Mouse (Mus musculus) left cerebral cortex, adult 2 months (tissue): Measurements from ENCODE around the gene Fam131b. TPM values are rescaled to one million over a fixed set of nuclear protein-coding genes. Genes with fewer than 3 reads are reported as not detected.

Experiments
- DNase-seq, 2 experiments: peaks; one replicate each; pipeline ENCODE4 v3.0.0; 2021 to 2022; ENCODE audit warnings: low spot score in 2 of 2, mixed read lengths in 1 of 2; ENCODE audit errors: extremely low spot score in 1 of 2
- H3K27ac ChIP-seq: fragments of 200-600 bp; 2 replicates; pipeline ENCODE4 v1.8.1; 2022
- H3K4me3 ChIP-seq: fragments of 200-600 bp; 2 replicates; pipeline ENCODE4 v1.8.1; 2022
- CTCF ChIP-seq: fragments of 200-600 bp; IDR thresholded peaks from 2 replicates; pipeline ENCODE4 v1.8.1; 2022; ENCODE audit warnings: antibody characterized with exemption, mild to moderate bottlenecking, moderate library complexity
- intact Hi-C: fragments of 180-260 bp; cut with DNase I; formaldehyde crosslinking; loops from one replicate; pipeline ENCODE4 v1.15.1; 2025
- total RNA-seq, 2 experiments: library from RNA; stranded (reverse); gene quantifications; 2 replicates each; pipeline ENCODE4 v1.2.3; 2021

Gene Fam131b
- total RNA-seq, 2 experiments from 2014 or later = 111 TPM

DNA sequence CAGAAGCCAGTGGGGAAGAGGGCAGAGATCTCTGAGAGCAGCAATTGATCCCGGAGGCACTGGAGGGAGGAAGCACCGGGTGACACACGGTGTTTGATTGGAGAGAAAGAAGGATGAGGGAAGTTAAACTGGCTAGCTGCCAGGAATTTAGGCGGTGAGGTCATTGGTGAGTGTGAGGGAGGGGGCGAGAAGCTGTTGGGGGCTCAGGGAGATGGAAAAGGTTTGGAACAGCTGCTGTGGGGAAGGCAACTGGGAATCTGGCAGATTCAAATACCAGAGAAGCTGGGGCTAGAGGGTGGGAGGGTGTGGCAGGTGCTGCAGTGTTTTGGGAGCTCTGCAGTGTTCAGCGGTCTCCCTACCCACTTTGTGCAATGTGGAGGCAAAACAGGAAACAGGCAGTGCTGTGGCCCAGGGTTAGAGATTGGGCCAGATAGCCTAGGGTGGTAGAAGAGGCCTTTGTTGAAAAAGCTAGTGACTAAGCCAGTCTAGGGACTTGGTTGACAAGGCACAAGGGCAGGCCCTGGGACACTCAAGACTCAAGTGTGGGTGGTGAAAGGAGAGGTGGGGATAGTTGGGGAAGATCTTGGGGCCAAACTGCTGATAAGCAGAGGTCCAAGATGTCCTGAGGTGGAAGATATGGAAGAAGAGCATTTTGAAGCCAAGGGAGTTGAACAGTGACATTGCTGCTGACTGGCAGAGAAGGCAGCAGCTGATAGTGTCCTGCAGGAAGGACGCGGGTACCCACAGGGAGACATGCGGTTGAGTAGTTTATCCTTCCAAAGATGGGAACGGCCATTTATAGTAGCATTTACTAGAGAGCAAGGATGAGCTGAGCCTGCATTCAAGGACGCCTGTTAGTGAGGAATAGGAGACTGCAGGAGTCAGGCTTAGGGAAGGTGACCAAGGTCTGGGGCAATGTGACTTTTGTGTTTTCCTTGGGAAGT, 29.9 kb upstream of the Fam131b start:
- Histone ChIP-seq H3K27ac (0 out of 2 replicates have a peak overlapping the region, but pooled peaks have one; percentile 17), H3K4me3 (no peak overlapping the region)
- no peak for TF ChIP-seq CTCF
- intact Hi-C loops = no loop called here
- DNase-seq = peak in 1 of 2 experiments; percentile 22

GRCm38 (mm10) chr6:42353180-42353579, 28.7 kb upstream of the Fam131b start:
- intact Hi-C loops = no loop called here
- no peak for DNase-seq

DNA sequence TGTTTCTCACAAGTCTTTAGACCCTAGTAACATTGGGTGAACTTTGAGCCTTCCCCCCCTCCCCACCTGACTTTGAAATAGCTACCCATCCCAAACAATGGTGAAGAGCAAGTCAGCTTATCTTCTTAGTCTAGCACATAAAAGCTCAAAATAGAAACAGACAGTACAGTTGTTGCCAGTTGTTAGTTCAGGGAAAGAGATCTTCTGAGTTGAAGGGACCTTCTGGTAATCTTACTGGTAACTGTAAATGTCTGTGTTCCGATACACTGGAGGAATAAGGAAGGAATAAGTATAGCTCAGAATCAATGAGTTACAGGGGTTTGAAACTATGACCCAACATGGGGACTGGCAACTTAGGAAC, 28.0 kb upstream of the Fam131b start:
- intact Hi-C loops = no loop called here
- no peak for TF ChIP-seq CTCF
- no peak overlapping the region for H3K27ac ChIP-seq
- H3K4me3 ChIP-seq = no peak overlapping the region
- no peak for DNase-seq

More at GRCm38 (mm10) chr6:42353180-42353579, 28.7 kb upstream of the Fam131b start:
- no peak overlapping the region for H3K27ac ChIP-seq
- no peak overlapping the region for H3K4me3 ChIP-seq
- TF ChIP-seq CTCF = no peak

GRCm38 (mm10) chr6:42351776-42352485, 27.5 kb upstream of the Fam131b start:
- Histone ChIP-seq H3K27ac (no peak overlapping the region), H3K4me3 (no peak overlapping the region)
- no peak for DNase-seq
- no peak for TF ChIP-seq CTCF
- intact Hi-C loops = no loop called here

GRCm38 (mm10) chr6:42350968-42351775, 26.7 kb upstream of the Fam131b start:
- TF ChIP-seq CTCF = no peak
- peak overlapping the region; percentile 98 for H3K27ac ChIP-seq
- peak overlapping the region; percentile 95 for H3K4me3 ChIP-seq
- intact Hi-C loops = no loop called here
- peak in 1 of 2 experiments; percentile 12 for DNase-seq

- intact Hi-C loops = no loop called here
- DNase-seq = peak; percentile 74 to 78
- Histone ChIP-seq H3K27ac (peak overlapping the region; percentile 98), H3K4me3 (peak overlapping the region; percentile 95)
- TF ChIP-seq CTCF = no peak; the same call in 1 of the 2 replicates
Observed at GRCm38 (mm10) chr6:42350021-42350967, 25.9 kb upstream of the Fam131b start.

- TF ChIP-seq CTCF = peak; percentile 30
- Histone ChIP-seq H3K4me3 (peak within 1 kb of the TSS; percentile 95), H3K27ac (peak within 1 kb of the TSS; percentile 98)
- DNase-seq = peak; percentile 81 to 82
- intact Hi-C loops = loop anchor here (2.0 kb wide), 2 partner anchors 25 to 31 kb away; partner anchors contain the start of gene Fam131b
Observed at GRCm38 (mm10) chr6:42349426-42350020, 25.1 kb upstream of the Fam131b start, which contains the start of gene Zyx. Gene Zyx, plus strand, starts transcription at chr6:42349630.

DNA sequence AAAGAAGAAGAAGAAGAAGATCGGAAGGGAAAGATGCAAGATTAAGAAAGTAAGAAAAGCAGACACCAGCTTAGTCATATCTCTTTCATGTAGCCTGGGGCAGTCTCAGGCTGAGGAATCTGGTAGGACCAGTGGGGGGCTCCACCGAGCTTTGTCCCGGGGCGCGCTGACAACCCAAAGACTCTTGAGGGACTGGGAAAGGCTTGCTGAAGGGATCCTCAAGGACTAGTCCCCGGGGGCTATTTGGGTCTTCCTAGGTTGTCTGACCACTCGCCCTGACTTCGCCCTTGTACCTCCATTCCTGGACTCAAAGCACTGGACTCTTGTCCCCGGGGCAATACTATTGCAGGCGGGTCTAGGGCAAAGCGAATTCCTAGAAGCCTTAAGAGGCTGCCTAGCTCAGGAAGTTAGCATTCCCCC, 24.6 kb upstream of the Fam131b start:
- intact Hi-C loops = loop anchor here (2.0 kb wide), 2 partner anchors 24 to 32 kb away; partner anchors contain the start of gene Fam131b
- TF ChIP-seq CTCF = peak; percentile 73
- peak; percentile 63 to 76 for DNase-seq
- Histone ChIP-seq H3K27ac (peak overlapping the region; percentile 98), H3K4me3 (peak overlapping the region; percentile 95)

DNA sequence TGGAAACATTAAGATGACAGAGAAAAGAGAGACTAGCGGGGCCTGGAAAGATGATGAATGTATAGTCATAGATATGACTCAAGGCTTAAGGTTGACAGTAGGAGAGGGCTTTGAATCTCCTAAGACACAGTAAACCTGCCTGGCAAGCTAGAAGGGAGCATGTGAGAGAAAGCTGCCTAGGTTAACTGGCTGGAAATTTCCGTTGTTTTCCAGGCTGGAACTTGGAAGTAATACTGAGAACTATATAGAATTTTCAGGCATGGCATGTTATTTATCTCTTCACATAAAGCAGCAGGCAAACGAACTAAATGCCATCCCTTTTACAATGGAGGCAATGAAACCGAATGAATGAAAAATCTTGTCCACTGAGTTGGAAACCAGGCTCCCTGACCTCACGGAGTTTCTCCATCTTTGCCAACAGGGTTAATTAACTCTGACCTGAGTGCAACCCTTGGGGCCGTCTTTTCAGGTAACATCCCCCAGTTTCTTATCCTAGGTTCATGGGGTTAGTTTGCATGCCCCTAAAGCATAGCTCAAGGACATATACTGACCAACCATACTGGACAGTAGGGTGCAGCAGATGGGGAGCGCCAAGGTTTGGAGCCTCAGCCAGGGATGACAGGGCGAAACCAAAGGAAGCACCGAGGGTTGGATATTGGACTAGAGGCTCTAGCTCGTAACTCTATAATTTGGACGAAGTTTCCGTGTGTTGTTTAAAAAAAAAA, 24.0 kb upstream of the Fam131b start:
- peak overlapping the region; percentile 95 for H3K4me3 ChIP-seq
- no peak for DNase-seq
- intact Hi-C loops = loop anchor here (2.0 kb wide), 2 partner anchors 24 to 32 kb away; partner anchors contain the start of gene Fam131b
- H3K27ac ChIP-seq = peak overlapping the region; percentile 98; the same call in 1 of the 2 replicates
- TF ChIP-seq CTCF = no peak
